Mouse (Mus musculus): ENCODE measurements around the gene Ccdc27. TPM values are rescaled to one million over a fixed set of nuclear protein-coding genes. Genes with fewer than 3 reads are reported as not detected.

Ccdc27 gene
- total and polyA plus RNA-seq, 3 experiments = 0.49 TPM; not detected in 2

- DNase-seq (ENCODE audit: low read depth, low spot score) = no peak
- TF ChIP-seq CHD2 (IDR thresholded peaks at IDR 0.05; ENCODE audit: low read length) (no peak), KAT2A (conservative IDR thresholded peaks at IDR 0.05; ENCODE audit: low read depth, low read length) (no peak), MAFK (IDR thresholded peaks at IDR 0.05; ENCODE audit: borderline replicate concordance, low read depth, low read length) (no peak), ZKSCAN1 (IDR thresholded peaks at IDR 0.05; ENCODE audit: low read depth, low read length) (no peak), TBP (IDR thresholded peaks at IDR 0.05; ENCODE audit: low read depth, low read length) (no peak), CHD1 (IDR thresholded peaks at IDR 0.05; ENCODE audit: low read depth, low read length) (no peak)
- no peaks in the 10 kb centered on the region for H3K27me3 ChIP-seq (ENCODE audit: control insufficient read depth in 1 of 2, insufficient read depth in 2 of 2, low read length in 2 of 2)
- H3K36me3 ChIP-seq (ENCODE audit: control insufficient read depth in 1 of 2, insufficient read depth in 2 of 2, low read length in 2 of 2) = no peaks in the 10 kb centered on the region
- H3K4me3 ChIP-seq (ENCODE audit: control insufficient read depth in 1 of 2, insufficient read depth in 1 of 2, low read depth in 2 of 2, low read length in 2 of 2) = no peak overlapping the region
- no peaks in the 10 kb centered on the region for H3K9me3 ChIP-seq (replicated peaks; ENCODE audit: insufficient read depth, low read length)
- no peak overlapping the region for H3K9ac ChIP-seq (ENCODE audit: control insufficient read depth, low read depth, low read length, poor library complexity, severe bottlenecking)
- H3K79me2 ChIP-seq (ENCODE audit: control insufficient read depth, insufficient read depth, low read length, poor library complexity) = no peaks in the 10 kb centered on the region
- 0 out of 4 replicates have a peak, but pooled peaks cover 0 to 5% of the 10 kb centered on the region in 2 experiments for H3K4me1 ChIP-seq (ENCODE audit: control insufficient read depth in 1 of 2, insufficient read depth in 2 of 2, low read length in 2 of 2)
- no peak overlapping the region for H3K27ac ChIP-seq (ENCODE audit: control insufficient read depth, low read depth, low read length)
Observed at GRCm38 (mm10) chr4:154006264-154006663, 36.2 kb downstream of the Ccdc27 start.

GRCm38 (mm10) chr4:154005488-154005887, 37.0 kb downstream of the Ccdc27 start:
- no peaks in the 10 kb centered on the region for H3K79me2 ChIP-seq (ENCODE audit: control insufficient read depth, insufficient read depth, low read length, poor library complexity)
- no peak for DNase-seq (ENCODE audit: low read depth, low spot score)
- no peak overlapping the region for H3K9ac ChIP-seq (ENCODE audit: control insufficient read depth, low read depth, low read length, poor library complexity, severe bottlenecking)
- H3K9me3 ChIP-seq (replicated peaks; ENCODE audit: insufficient read depth, low read length) = no peaks in the 10 kb centered on the region
- H3K36me3 ChIP-seq (ENCODE audit: control insufficient read depth in 1 of 2, insufficient read depth in 2 of 2, low read length in 2 of 2) = no peaks in the 10 kb centered on the region
- H3K27me3 ChIP-seq (ENCODE audit: control insufficient read depth in 1 of 2, insufficient read depth in 2 of 2, low read length in 2 of 2) = no peaks in the 10 kb centered on the region
- H3K27ac ChIP-seq (ENCODE audit: control insufficient read depth, low read depth, low read length) = no peak overlapping the region
- no peak overlapping the region for H3K4me3 ChIP-seq (ENCODE audit: control insufficient read depth in 1 of 2, insufficient read depth in 1 of 2, low read depth in 2 of 2, low read length in 2 of 2)
- TF ChIP-seq MEF2A (IDR thresholded peaks at IDR 0.05; ENCODE audit: extremely low read depth, insufficient replicate concordance, low read depth, low read length, poor library complexity, severe bottlenecking) = no peak
- TF ChIP-seq MYB (IDR thresholded peaks at IDR 0.05; ENCODE audit: low read depth, low read length) = no peak
- TF ChIP-seq USF2 (IDR thresholded peaks at IDR 0.05; ENCODE audit: borderline replicate concordance in 1 of 2, insufficient read depth in 1 of 2, low read depth in 1 of 2, low read length in 2 of 2) = no peak
- no peak for TF ChIP-seq GABPA (IDR thresholded peaks at IDR 0.05; ENCODE audit: low read depth, low read length)
- TF ChIP-seq MXI1 (IDR thresholded peaks at IDR 0.05; ENCODE audit: low read depth, low read length) = no peak
- TF ChIP-seq MAX (IDR thresholded peaks at IDR 0.05; ENCODE audit: low read length) = no peak
- TF ChIP-seq MYC (IDR thresholded peaks at IDR 0.05; ENCODE audit: low read depth, low read length) = no peak
- no peak for TF ChIP-seq BHLHE40 (IDR thresholded peaks at IDR 0.05; ENCODE audit: borderline replicate concordance, low read depth, low read length)
- no peak for TF ChIP-seq ZMIZ1 (IDR thresholded peaks at IDR 0.05; ENCODE audit: low read depth, low read length)
- no peak for TF ChIP-seq SIN3A (IDR thresholded peaks at IDR 0.05; ENCODE audit: low read length)
- TF ChIP-seq NELFE (IDR thresholded peaks at IDR 0.05; ENCODE audit: low read depth, low read length) = no peak
- TF ChIP-seq MAZ (IDR thresholded peaks at IDR 0.05; ENCODE audit: low read depth, low read length) = no peak
- TF ChIP-seq TAL1 (IDR thresholded peaks at IDR 0.05; ENCODE audit: low read length) = no peak
- no peak for TF ChIP-seq MAFK (IDR thresholded peaks at IDR 0.05; ENCODE audit: borderline replicate concordance, low read depth, low read length)
- no peak for TF ChIP-seq POLR2AphosphoS5 (IDR thresholded peaks at IDR 0.05; ENCODE audit: borderline replicate concordance, low read depth, low read length)
- no peak for TF ChIP-seq RAD21 (IDR thresholded peaks at IDR 0.05; ENCODE audit: low read depth, low read length)
- no peak for TF ChIP-seq ZKSCAN1 (IDR thresholded peaks at IDR 0.05; ENCODE audit: low read depth, low read length)
- H3K4me1 ChIP-seq (ENCODE audit: control insufficient read depth in 1 of 2, insufficient read depth in 2 of 2, low read length in 2 of 2) = 0 out of 4 replicates have a peak, but pooled peaks cover 0 to under 1% of the 10 kb centered on the region in 2 experiments
